13 mouse cellular contexts compared by ENCODE assay signal in genomic region chr1:88813200-88813599, GRCm38 (mm10).
DNase-seq lines count a peak whose midpoint lies in the region; ATAC-seq lines count a peak whose summit lies in the region.
"Had no signal": no experiment of that assay in that cellular context is flagged by ENCODE, and none has a peak within 500 bp of the region (broad histone marks: within the 10 kb centered on the region; RNA-seq: fewer than 3 reads in every experiment).

No protein-coding gene starts in this region.

- WGBS in neural tube, embryonic 11.5 days, result 29% methylated on average over 7 of the region's 7 CpGs
- 24% methylated on average over 7 of the region's 7 CpGs for WGBS in midbrain, embryonic 13.5 days

- H3K9ac ChIP-seq in neural tube, embryonic 11.5 days (ENCODE audit: low read length), result no peak overlapping the region
- no peak overlapping the region for H3K9ac ChIP-seq in midbrain, embryonic 13.5 days (replicated peaks)
- H3K9ac ChIP-seq: hindbrain, embryonic 15.5 days; lung, embryonic 15.5 days had no signal

- H3K27me3 ChIP-seq in neural tube, embryonic 11.5 days (ENCODE audit: control insufficient read depth, insufficient read depth, low read length), result no peaks in the 10 kb centered on the region
- no peaks in the 10 kb centered on the region for H3K27me3 ChIP-seq in midbrain, embryonic 13.5 days
- H3K27me3 ChIP-seq: hindbrain, embryonic 15.5 days; lung, embryonic 15.5 days had no signal

- peak; percentile 38 to 62 for DNase-seq in cerebellum, postnatal 10 days
- DNase-seq in cerebellum, adult 8-10 months, result no peak
- DNase-seq in neural tube, embryonic 11.5 days (ENCODE audit: low spot score), result peak; percentile 66
- no peak for DNase-seq in neural tube, embryonic 10.5 days (ENCODE audit: extremely low spot score, low spot score)
- no peak for DNase-seq in spleen, postnatal 14 days (ENCODE audit: low spot score in 2 of 2)
- DNase-seq: adrenal gland, adult 8-10 months; liver; right cerebral cortex, postnatal 14 days had no signal

- ATAC-seq in neural tube, embryonic 11.5 days (ENCODE audit: insufficient read depth, low FRiP score, low TSS enrichment), result no peak
- ATAC-seq in midbrain, embryonic 13.5 days, result peak; percentile 83
- no peak for ATAC-seq in erythroblast, adult 5-6 weeks (replicated peaks; ENCODE audit: low FRiP score, poor library complexity, severe bottlenecking)
- no peak for ATAC-seq in monocyte, adult 5-6 weeks (replicated peaks; ENCODE audit: insufficient number of reproducible peaks, low FRiP score, low TSS enrichment, poor library complexity, severe bottlenecking)

- H3K36me3 ChIP-seq in neural tube, embryonic 11.5 days (ENCODE audit: control insufficient read depth, insufficient read depth, low read length), result no peaks in the 10 kb centered on the region
- no peaks in the 10 kb centered on the region for H3K36me3 ChIP-seq in midbrain, embryonic 13.5 days
- H3K36me3 ChIP-seq: hindbrain, embryonic 15.5 days; lung, embryonic 15.5 days had no signal

- no peaks in the 10 kb centered on the region for H3K9me3 ChIP-seq in neural tube, embryonic 11.5 days (ENCODE audit: control insufficient read depth, low read length)
- H3K9me3 ChIP-seq in midbrain, embryonic 13.5 days, result no peaks in the 10 kb centered on the region
- H3K9me3 ChIP-seq: hindbrain, embryonic 15.5 days; lung, embryonic 15.5 days had no signal

- peaks cover 21% of the 10 kb centered on the region for H3K4me1 ChIP-seq in neural tube, embryonic 11.5 days (ENCODE audit: control insufficient read depth, insufficient read depth, low read length)
- peaks cover 21% of the 10 kb centered on the region for H3K4me1 ChIP-seq in midbrain, embryonic 13.5 days (replicated peaks)
- H3K4me1 ChIP-seq: lung, embryonic 15.5 days had no signal

- H3K4me3 ChIP-seq in neural tube, embryonic 11.5 days (ENCODE audit: low read depth, low read length), result no peak overlapping the region
- no peak overlapping the region for H3K4me3 ChIP-seq in midbrain, embryonic 13.5 days (replicated peaks)
- H3K4me3 ChIP-seq: hindbrain, embryonic 15.5 days; lung, embryonic 15.5 days had no signal

- H3K4me2 ChIP-seq in neural tube, embryonic 11.5 days (ENCODE audit: low read depth), result no peak overlapping the region
- H3K4me2 ChIP-seq in midbrain, embryonic 13.5 days (replicated peaks), result no peak overlapping the region
- H3K4me2 ChIP-seq: hindbrain, embryonic 15.5 days; lung, embryonic 15.5 days had no signal

- peak overlapping the region; percentile 55; the same call in 1 of the 2 replicates for H3K27ac ChIP-seq in neural tube, embryonic 11.5 days (ENCODE audit: low read depth, low read length)
- peak overlapping the region; percentile 61 for H3K27ac ChIP-seq in midbrain, embryonic 13.5 days
- H3K27ac ChIP-seq: hindbrain, embryonic 15.5 days; lung, embryonic 15.5 days had no signal

Comparison
In these comparisons a context has a peak if more than half of its experiments do, and no peak if none do; other contexts are left out.
1. DNase-seq: peak in cerebellum, postnatal 10 days (2 of 2) and neural tube, embryonic 11.5 days (single experiment); none in cerebellum, adult 8-10 months (single experiment), neural tube, embryonic 10.5 days (single experiment) and spleen, postnatal 14 days (0 of 2).